Mouse (Mus musculus) heart, embryonic 15.5 days (tissue): ENCODE data around the gene Usf1. TPM values are rescaled to one million over a fixed set of nuclear protein-coding genes. Genes with fewer than 3 reads are reported as not detected.

ENCODE experiments used
- ATAC-seq: fragments of 200-750 bp; cut with Nextera tagmentation; replicated peaks from 2 replicates; pipeline ENCODE4 v1.8.0; 2017; ENCODE audit warnings: low read depth, moderate TSS enrichment; ENCODE audit not compliant: insufficient number of reproducible peaks, insufficient read depth, low FRiP score
- H3K27ac ChIP-seq: fragments of 300-500 bp; sonication (generic); 2 replicates; pipeline ENCODE4 v1.5.1; 2015; ENCODE audit warnings: mild to moderate bottlenecking, inconsistent platforms
- H3K27me3 ChIP-seq: fragments of 300-500 bp; sonication (generic); 2 replicates; pipeline ENCODE4 v1.6.1; 2015; ENCODE audit warnings: inconsistent platforms
- H3K36me3 ChIP-seq: fragments of 300-500 bp; sonication (generic); 2 replicates; pipeline ENCODE4 v1.6.1; 2015; ENCODE audit warnings: mild to moderate bottlenecking, inconsistent platforms
- H3K4me1 ChIP-seq: fragments of 300-500 bp; sonication (generic); replicated peaks from 2 replicates; pipeline ENCODE4 v1.6.1; 2015; ENCODE audit warnings: inconsistent platforms
- H3K4me2 ChIP-seq: fragments of 300-500 bp; sonication (generic); 2 replicates; pipeline ENCODE4 v1.6.1; 2015; ENCODE audit warnings: inconsistent platforms, mild to moderate bottlenecking, moderate library complexity
- H3K4me3 ChIP-seq: fragments of 300-500 bp; sonication (generic); 2 replicates; pipeline ENCODE4 v1.5.1; 2015; ENCODE audit warnings: mild to moderate bottlenecking, inconsistent platforms
- H3K9ac ChIP-seq: fragments of 300-500 bp; sonication (generic); 2 replicates; pipeline ENCODE4 v1.6.1; 2015; ENCODE audit warnings: mild to moderate bottlenecking, inconsistent platforms
- H3K9me3 ChIP-seq: fragments of 300-500 bp; sonication (generic); replicated peaks from 2 replicates; pipeline ENCODE4 v1.6.1; 2016; ENCODE audit warnings: inconsistent platforms
- WGBS: fragments of 180-500 bp; shearing (Covaris S2); methylation state at CpG from one replicate; pipeline ENCODE4 v1.1.7; 2015; ENCODE audit warnings: mixed read lengths; 5-methylcytosine and 5-hydroxymethylcytosine counted together
- polyA plus RNA-seq: library from polyadenylated mRNA; unstranded; fragments of >200 nt; fragmentation: Nextera tagmentation; extraction: Ambion mirVana; gene quantifications from 2 replicates; pipeline ENCODE4 v1.2.1, GENCODE M21; 2015

Usf1 gene
- polyA plus RNA-seq, 1 experiment from 2014 or later: 48.7 TPM

- 23% methylated on average over 8 of the region's 8 CpGs for WGBS
- H3K9ac ChIP-seq: 0 out of 2 replicates have a peak overlapping the region, but pooled peaks have one; percentile 67
- ATAC-seq: no peak
Observed at GRCm38 (mm10) chr1:171439072-171439471, 28.0 kb downstream of the Usf1 start.

GRCm38 (mm10) chr1:171440025-171440725 is 29.1 kb downstream of the Usf1 start:
- WGBS: 32% methylated on average over 9 of the region's 9 CpGs
- Histone ChIP-seq H3K4me3 (peak overlapping the region; percentile 63), H3K4me1 (peaks cover 35% of the 10 kb centered on the region), H3K9ac (no peak overlapping the region), H3K36me3 (no peaks in the 10 kb centered on the region), H3K4me2 (peak overlapping the region; percentile 77), H3K27me3 (no peaks in the 10 kb centered on the region), H3K27ac (peak overlapping the region; percentile 79), H3K9me3 (no peaks in the 10 kb centered on the region)
- peak; percentile 70 for ATAC-seq

More at GRCm38 (mm10) chr1:171439072-171439471, 28.0 kb downstream of the Usf1 start:
- Histone ChIP-seq H3K27me3 (no peaks in the 10 kb centered on the region), H3K4me1 (peaks cover 35% of the 10 kb centered on the region), H3K27ac (peak overlapping the region; percentile 79), H3K4me2 (peak overlapping the region; percentile 77), H3K9me3 (no peaks in the 10 kb centered on the region), H3K4me3 (peak overlapping the region; percentile 63), H3K36me3 (no peaks in the 10 kb centered on the region)

- 0 out of 2 replicates have a peak overlapping the region, but pooled peaks have one; percentile 35 for H3K9ac ChIP-seq
- peak overlapping the region; percentile 13 for H3K4me3 ChIP-seq
- H3K27ac ChIP-seq: peak overlapping the region; percentile 79
- H3K4me2 ChIP-seq: peak overlapping the region; percentile 77
- ATAC-seq: peak; percentile 12; the same call in 1 of the 2 replicates
- H3K27me3 ChIP-seq: no peaks in the 10 kb centered on the region
- no peaks in the 10 kb centered on the region for H3K36me3 ChIP-seq
- peaks cover 41% of the 10 kb centered on the region for H3K4me1 ChIP-seq
- 30% methylated on average over 7 of the region's 7 CpGs for WGBS
- no peaks in the 10 kb centered on the region for H3K9me3 ChIP-seq
Observed at GRCm38 (mm10) chr1:171441466-171442412, 30.6 kb downstream of the Usf1 start.

- ATAC-seq: no peak
- Histone ChIP-seq H3K36me3 (no peaks in the 10 kb centered on the region), H3K9me3 (no peaks in the 10 kb centered on the region), H3K4me1 (peaks cover 40% of the 10 kb centered on the region), H3K27me3 (no peaks in the 10 kb centered on the region), H3K4me2 (peak overlapping the region; percentile 77), H3K27ac (peak overlapping the region; percentile 79), H3K4me3 (no peak overlapping the region), H3K9ac (0 out of 2 replicates have a peak overlapping the region, but pooled peaks have one; percentile 35)
- 57% methylated on average over 8 of the region's 8 CpGs for WGBS
Observed at GRCm38 (mm10) chr1:171442413-171442760, 31.3 kb downstream of the Usf1 start.

GRCm38 (mm10) chr1:171445050-171445449 is 33.9 kb downstream of the Usf1 start:
- Histone ChIP-seq H3K27me3 (no peaks in the 10 kb centered on the region), H3K27ac (no peak overlapping the region), H3K4me1 (peaks cover 38% of the 10 kb centered on the region)

GRCm38 (mm10) chr1:171446854-171447253 is 35.7 kb downstream of the Usf1 start:
- Histone ChIP-seq H3K4me2 (peak overlapping the region; percentile 36), H3K9ac (no peak overlapping the region), H3K27me3 (no peaks in the 10 kb centered on the region), H3K27ac (peak overlapping the region; percentile 61), H3K4me3 (no peak overlapping the region), H3K36me3 (no peaks in the 10 kb centered on the region), H3K4me1 (peaks cover 23% of the 10 kb centered on the region), H3K9me3 (no peaks in the 10 kb centered on the region)
- 31% methylated on average over 7 of the region's 7 CpGs for WGBS
- ATAC-seq: no peak

More at GRCm38 (mm10) chr1:171445050-171445449, 33.9 kb downstream of the Usf1 start:
- WGBS: 82% methylated on average over 5 of the region's 5 CpGs
- Histone ChIP-seq H3K4me2 (no peak overlapping the region), H3K9ac (no peak overlapping the region), H3K4me3 (no peak overlapping the region), H3K9me3 (no peaks in the 10 kb centered on the region), H3K36me3 (no peaks in the 10 kb centered on the region)
- ATAC-seq: no peak

- Histone ChIP-seq H3K9me3 (no peaks in the 10 kb centered on the region), H3K4me3 (no peak overlapping the region), H3K9ac (no peak overlapping the region), H3K4me1 (peaks cover 19% of the 10 kb centered on the region), H3K27me3 (no peaks in the 10 kb centered on the region), H3K36me3 (no peaks in the 10 kb centered on the region), H3K27ac (peak overlapping the region; percentile 61), H3K4me2 (peak overlapping the region; percentile 36)
- 17% methylated on average over 10 of the region's 10 CpGs for WGBS
- no peak for ATAC-seq
Observed at GRCm38 (mm10) chr1:171447692-171448091, 36.6 kb downstream of the Usf1 start.

GRCm38 (mm10) chr1:171450062-171450461 is 38.9 kb downstream of the Usf1 start:
- no peaks in the 10 kb centered on the region for H3K27me3 ChIP-seq
- no peak overlapping the region for H3K27ac ChIP-seq
- H3K36me3 ChIP-seq: no peaks in the 10 kb centered on the region
- no peak; the same call in 1 of the 2 replicates for ATAC-seq
- peaks cover 21% of the 10 kb centered on the region for H3K4me1 ChIP-seq
- H3K4me3 ChIP-seq: no peak overlapping the region
- 66% methylated on average over 11 of the region's 11 CpGs for WGBS
- no peaks in the 10 kb centered on the region for H3K9me3 ChIP-seq
- no peak overlapping the region for H3K9ac ChIP-seq
- no peak overlapping the region for H3K4me2 ChIP-seq

GRCm38 (mm10) chr1:171451001-171451400 is 39.9 kb downstream of the Usf1 start:
- no peaks in the 10 kb centered on the region for H3K36me3 ChIP-seq
- 78% methylated on average over 10 of the region's 10 CpGs for whole genome bisulfite sequencing
- ATAC-seq: no peak
- H3K27me3 ChIP-seq: no peaks in the 10 kb centered on the region
- H3K27ac ChIP-seq: no peak overlapping the region
- H3K4me1 ChIP-seq: peaks cover 21% of the 10 kb centered on the region
- H3K4me2 ChIP-seq: no peak overlapping the region
- no peak overlapping the region for H3K9ac ChIP-seq
- H3K4me3 ChIP-seq: no peak overlapping the region
- no peaks in the 10 kb centered on the region for H3K9me3 ChIP-seq

GRCm38 (mm10) chr1:171452522-171452921 is 41.4 kb downstream of the Usf1 start:
- WGBS: 65% methylated on average over 5 of the region's 5 CpGs
- Histone ChIP-seq H3K4me3 (no peak overlapping the region), H3K9ac (no peak overlapping the region), H3K9me3 (no peaks in the 10 kb centered on the region), H3K27me3 (no peaks in the 10 kb centered on the region), H3K27ac (no peak overlapping the region), H3K4me2 (no peak overlapping the region), H3K36me3 (no peaks in the 10 kb centered on the region), H3K4me1 (peaks cover 13% of the 10 kb centered on the region)
- no peak for ATAC-seq

GRCm38 (mm10) chr1:171452923-171453322 is 41.8 kb downstream of the Usf1 start:
- Histone ChIP-seq H3K4me1 (peaks cover 9% of the 10 kb centered on the region), H3K9ac (no peak overlapping the region), H3K36me3 (no peaks in the 10 kb centered on the region), H3K4me3 (no peak overlapping the region), H3K4me2 (no peak overlapping the region), H3K27me3 (no peaks in the 10 kb centered on the region), H3K27ac (no peak overlapping the region), H3K9me3 (no peaks in the 10 kb centered on the region)
- 82% methylated on average over 5 of the region's 5 CpGs for WGBS
- no peak for ATAC-seq
